Comparison of ENCODE assay signal across 19 mouse cellular contexts in the genomic region with DNA sequence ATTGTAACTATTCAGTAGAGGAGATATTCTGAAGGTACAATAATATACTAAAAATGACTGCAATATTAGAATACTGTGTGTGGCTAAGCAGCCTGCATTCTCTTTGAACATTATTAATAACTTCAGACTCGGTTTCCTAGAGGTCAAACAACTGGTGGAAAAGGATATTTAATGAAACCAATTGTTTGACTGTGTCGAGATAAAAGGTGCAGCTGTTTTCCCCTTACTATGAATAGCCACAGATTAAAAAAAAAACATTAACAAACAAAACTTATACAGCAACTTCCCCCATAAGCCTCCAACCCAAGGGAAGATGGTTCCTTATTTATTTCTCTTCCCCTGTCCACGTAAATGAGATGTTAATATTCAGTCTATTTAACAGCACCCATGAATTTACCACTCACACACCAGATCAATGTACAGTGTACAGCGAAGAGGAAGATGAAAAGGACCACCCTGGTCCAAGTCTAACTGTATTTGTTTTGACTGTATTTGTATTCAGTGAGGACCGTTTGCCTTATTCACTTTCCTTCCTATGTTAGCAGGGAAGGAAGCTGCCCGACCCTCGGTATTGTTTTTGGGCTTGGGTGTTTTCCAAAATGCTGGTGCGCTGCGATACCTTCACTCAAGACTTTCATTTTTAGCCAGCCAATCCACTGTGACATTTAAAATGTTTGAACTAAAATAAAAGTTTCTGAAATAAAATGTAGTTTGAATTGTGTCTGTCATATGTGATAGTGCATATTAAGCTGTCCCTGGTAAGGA. TPM values are rescaled to one million over a fixed set of nuclear protein-coding genes. Genes with fewer than 3 reads are reported as not detected.
DNase-seq lines count a peak whose midpoint lies in the region; ATAC-seq and TF ChIP-seq lines count a peak whose summit lies in the region.
"Had no signal": no experiment of that assay in that cellular context is flagged by ENCODE, and none has a peak within 500 bp of the region (broad histone marks: within the 10 kb centered on the region; RNA-seq: fewer than 3 reads in every experiment).

No protein-coding gene starts in this region.

- 56% methylated on average over 9 of the region's 9 CpGs for WGBS in heart, embryonic 15.5 days
- WGBS in lung, embryonic 14.5 days: 50% methylated on average over 9 of the region's 9 CpGs

- H3K9ac ChIP-seq in heart, embryonic 15.5 days: no peak overlapping the region
- H3K9ac ChIP-seq in lung, embryonic 14.5 days: no peak overlapping the region
- H3K9ac ChIP-seq: forebrain, embryonic 12.5 days; heart, embryonic 13.5 days; limb, embryonic 12.5 days; liver, embryonic 14.5 days; neural tube, embryonic 15.5 days had no signal

- ATAC-seq in heart, embryonic 15.5 days (replicated peaks; ENCODE audit: insufficient number of reproducible peaks, insufficient read depth, low FRiP score, low read depth): no peak
- no peak for ATAC-seq in lung, embryonic 14.5 days (ENCODE audit: insufficient read depth)
- ATAC-seq in common myeloid progenitor, adult 5-6 weeks (replicated peaks; ENCODE audit: low read depth, poor library complexity, severe bottlenecking): peak; percentile 47
- peak; percentile 48; the same call in 1 of the 2 replicates for ATAC-seq in megakaryocyte-erythroid progenitor cell, adult 5-6 weeks (replicated peaks; ENCODE audit: low FRiP score, low TSS enrichment, poor library complexity, severe bottlenecking)

- DNase-seq in heart, postnatal 25 days (ENCODE audit: low spot score): no peak
- DNase-seq in lung, embryonic 14.5 days: peak; percentile 56
- no peak for DNase-seq in lung, postnatal 4 days
- DNase-seq in thymus, postnatal 36 days: no peak
- DNase-seq: adrenal gland, postnatal 10 days; cerebellum, adult 9-11 months; embryo, embryonic 11 days; retina, postnatal 1 day had no signal

- H3K36me3 ChIP-seq in heart, embryonic 15.5 days: no peaks in the 10 kb centered on the region
- no peaks in the 10 kb centered on the region for H3K36me3 ChIP-seq in lung, embryonic 14.5 days (ENCODE audit: insufficient read depth)
- H3K36me3 ChIP-seq: forebrain, embryonic 12.5 days; heart, embryonic 13.5 days; limb, embryonic 12.5 days; neural tube, embryonic 15.5 days had no signal

- no peak for TF ChIP-seq CTCF in lung, embryonic 14.5 days (IDR thresholded peaks at IDR 0.05; ENCODE audit: low read depth)

- H3K27me3 ChIP-seq in heart, embryonic 15.5 days: no peaks in the 10 kb centered on the region
- no peaks in the 10 kb centered on the region for H3K27me3 ChIP-seq in lung, embryonic 14.5 days (ENCODE audit: insufficient read depth, low read length)
- H3K27me3 ChIP-seq: forebrain, embryonic 12.5 days; heart, embryonic 13.5 days; limb, embryonic 12.5 days; neural tube, embryonic 15.5 days had no signal

- H3K27ac ChIP-seq in heart, embryonic 15.5 days: peak overlapping the region; percentile 17; the same call in 1 of the 2 replicates
- no peak overlapping the region for H3K27ac ChIP-seq in lung, embryonic 14.5 days (ENCODE audit: low read depth)
- H3K27ac ChIP-seq: forebrain, embryonic 12.5 days; heart, embryonic 13.5 days; limb, embryonic 12.5 days; liver, embryonic 14.5 days; neural tube, embryonic 15.5 days had no signal

- no peaks in the 10 kb centered on the region for H3K9me3 ChIP-seq in heart, embryonic 15.5 days (replicated peaks)
- H3K9me3 ChIP-seq in lung, embryonic 14.5 days (ENCODE audit: low read depth, low read length): no peaks in the 10 kb centered on the region
- H3K9me3 ChIP-seq: neural tube, embryonic 15.5 days had no signal

- H3K4me2 ChIP-seq in heart, embryonic 15.5 days: no peak overlapping the region
- H3K4me2 ChIP-seq in lung, embryonic 14.5 days: no peak overlapping the region
- H3K4me2 ChIP-seq: forebrain, embryonic 12.5 days; heart, embryonic 13.5 days; limb, embryonic 12.5 days; midbrain, embryonic 11.5 days; neural tube, embryonic 15.5 days had no signal

- no peaks in the 10 kb centered on the region for H3K4me1 ChIP-seq in heart, embryonic 15.5 days (replicated peaks)
- no peaks in the 10 kb centered on the region for H3K4me1 ChIP-seq in lung, embryonic 14.5 days (ENCODE audit: insufficient read depth)
- H3K4me1 ChIP-seq: limb, embryonic 12.5 days had no signal

- H3K4me3 ChIP-seq in heart, embryonic 15.5 days: no peak overlapping the region
- no peak overlapping the region for H3K4me3 ChIP-seq in lung, embryonic 14.5 days (ENCODE audit: low read depth, low read length)
- H3K4me3 ChIP-seq: forebrain, embryonic 12.5 days; heart, embryonic 13.5 days; limb, embryonic 12.5 days; neural tube, embryonic 15.5 days had no signal

- intact Hi-C loops in heart, postnatal 25 days (cut with DNase I): loop anchor here (5.0 kb wide), 1 partner anchor 40 kb away; no protein-coding TSS in a partner anchor

RNA-seq across cellular contexts. Expression of a gene that starts 13.2 kb away (rescaled TPM):
- 14.5 and 17.4 TPM in 2 replicates for polyA plus RNA-seq in heart, embryonic 15.5 days (2015; fragmentation: Nextera tagmentation; extraction: Ambion mirVana)
- 10 to 100 TPM; 54.5 to 71.2 TPM for total RNA-seq in heart, postnatal 25 days (2021)
- 4.9 and 7.2 TPM in 2 replicates for polyA plus RNA-seq in lung, embryonic 14.5 days (2014; fragmentation: Nextera tagmentation; extraction: Ambion mirVana)
- total RNA-seq in common myeloid progenitor, adult 5-6 weeks (2017): not detected in 2 replicates
- not detected in 2 replicates for total RNA-seq in megakaryocyte-erythroid progenitor cell, adult 5-6 weeks (2014; fragmentation: Nextera tagmentation)
- total RNA-seq in megakaryocyte-erythroid progenitor cell, adult 5-6 weeks (2017): not detected in 2 replicates

RNA-seq across cellular contexts. Expression of a gene that starts 13.9 kb away (rescaled TPM):
- not detected in 2 replicates for polyA plus RNA-seq in heart, embryonic 15.5 days (2015; fragmentation: Nextera tagmentation; extraction: Ambion mirVana)
- not detected for total RNA-seq in heart, postnatal 25 days (2021)
- not detected in 2 replicates for polyA plus RNA-seq in lung, embryonic 14.5 days (2014; fragmentation: Nextera tagmentation; extraction: Ambion mirVana)
- not detected in 2 replicates for total RNA-seq in common myeloid progenitor, adult 5-6 weeks (2017)
- not detected in 2 replicates for total RNA-seq in megakaryocyte-erythroid progenitor cell, adult 5-6 weeks (2014; fragmentation: Nextera tagmentation)
- not detected in 2 replicates for total RNA-seq in megakaryocyte-erythroid progenitor cell, adult 5-6 weeks (2017)
- total RNA-seq: left cerebral cortex, adult 8-10 months had no signal
- polyA plus RNA-seq: forebrain, embryonic 12.5 days; heart, embryonic 13.5 days; large intestine, adult 2 months; limb, embryonic 12.5 days; liver, embryonic 14.5 days; midbrain, embryonic 11.5 days; neural tube, embryonic 15.5 days had no signal

Comparison
In these comparisons a context has a peak if more than half of its experiments do, and no peak if none do; other contexts are left out.
1. ATAC-seq: peak in common myeloid progenitor, adult 5-6 weeks (single experiment) and megakaryocyte-erythroid progenitor cell, adult 5-6 weeks (single experiment); none in heart, embryonic 15.5 days (single experiment) and lung, embryonic 14.5 days (single experiment).
2. RNA of a gene that starts 13.2 kb away (total RNA-seq): 54.5 to 71.2 TPM in heart, postnatal 25 days; not detected in common myeloid progenitor, adult 5-6 weeks and not detected in megakaryocyte-erythroid progenitor cell, adult 5-6 weeks; every median in the first group is over 10 times any median in the second.